Mouse (Mus musculus): ENCODE measurements around the gene Slc35b2.

Slc35b2 gene

GRCm38 (mm10) chr17:45563655-45564530, at the start of gene Slc35b2:
TSS of gene Slc35b2 (plus strand) at chr17:45563874.
- DNase-seq (ENCODE audit: low read depth, low spot score), result no peak

DNA sequence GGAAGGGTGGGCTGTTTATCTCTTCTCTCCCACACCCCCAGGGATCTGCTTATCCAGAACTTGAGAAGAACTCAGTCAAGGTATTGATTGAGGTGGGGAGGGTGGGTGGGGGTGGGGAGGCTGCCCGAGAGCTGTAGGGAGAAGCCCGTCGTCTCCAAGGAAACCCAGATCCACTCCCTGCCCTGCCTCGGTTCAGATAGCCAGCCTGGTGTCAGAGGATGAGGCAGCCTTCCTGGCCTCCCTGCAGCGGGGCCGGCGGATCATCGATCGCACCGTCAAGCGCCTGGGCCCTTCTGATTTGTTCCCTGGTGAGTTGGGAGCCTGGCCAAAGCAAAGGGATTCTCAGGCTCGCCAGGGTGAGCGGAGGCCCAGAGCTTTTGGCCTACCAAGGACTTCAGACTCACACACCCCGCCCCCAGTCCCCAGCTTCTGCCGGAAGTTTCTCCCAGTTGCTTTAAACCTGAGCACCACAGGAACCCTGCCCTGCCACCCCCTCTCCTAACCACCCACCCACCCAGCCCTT, 48.4 kb upstream of the Slc35b2 start:
- no peak for DNase-seq (ENCODE audit: low read depth, low spot score)

GRCm38 (mm10) chr17:45515806-45516205, 47.9 kb upstream of the Slc35b2 start:
- no peak for DNase-seq (ENCODE audit: low read depth, low spot score)

DNA sequence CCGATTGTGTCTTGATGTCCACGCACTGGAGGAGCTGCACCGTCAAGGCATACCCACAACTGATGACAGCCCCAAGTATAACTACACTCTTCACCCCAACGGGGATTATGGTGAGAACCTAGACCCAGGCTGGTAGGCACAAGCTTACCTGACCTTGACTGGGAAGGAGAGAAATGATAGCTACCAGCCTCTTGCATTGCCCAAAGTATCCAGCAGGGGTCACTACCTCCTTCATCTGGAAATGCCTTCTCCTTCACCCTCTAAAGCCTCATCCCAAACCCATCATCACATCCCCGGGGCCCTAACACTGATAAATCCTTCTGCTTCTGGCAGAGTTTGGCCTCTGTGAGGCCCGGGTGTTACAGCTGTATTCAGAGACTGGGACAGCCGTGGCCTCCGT, 47.2 kb upstream of the Slc35b2 start:
- peak; percentile 42 for DNase-seq (ENCODE audit: low read depth, low spot score)

GRCm38 (mm10) chr17:45517135-45517534, 46.5 kb upstream of the Slc35b2 start:
- no peak for DNase-seq (ENCODE audit: low read depth, low spot score)

DNA sequence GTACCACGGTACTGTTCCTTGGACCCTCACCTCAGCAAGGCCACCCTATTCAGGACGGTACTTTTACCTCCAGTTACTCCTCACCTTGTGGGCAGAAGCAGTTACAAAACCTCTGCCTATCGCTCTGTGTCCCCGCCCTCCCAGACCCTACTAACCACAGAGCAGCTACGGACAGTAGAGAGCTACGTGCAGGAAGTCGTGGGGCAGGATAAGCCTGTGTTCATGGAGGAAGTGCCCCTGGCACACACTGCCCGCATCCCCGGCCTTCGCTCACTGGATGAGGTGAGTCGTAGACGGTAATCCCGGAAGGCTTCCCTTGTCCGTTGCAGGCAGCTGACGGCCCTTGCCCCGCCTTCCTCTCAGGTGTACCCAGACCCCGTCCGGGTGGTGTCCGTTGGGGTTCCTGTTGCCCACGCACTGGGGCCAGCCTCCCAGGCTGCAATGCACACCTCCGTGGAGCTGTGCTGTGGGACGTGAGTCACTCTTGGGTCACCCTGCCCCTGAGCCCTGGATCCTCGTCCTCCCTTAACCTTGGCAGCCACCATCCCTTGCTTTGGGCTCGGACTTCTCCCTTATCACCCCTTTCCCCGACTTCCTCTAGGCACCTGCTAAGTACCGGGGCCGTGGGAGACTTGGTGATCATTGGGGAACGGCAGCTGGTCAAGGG, 46.0 kb upstream of the Slc35b2 start:
- DNase-seq (ENCODE audit: low read depth, low spot score), result no peak

DNA sequence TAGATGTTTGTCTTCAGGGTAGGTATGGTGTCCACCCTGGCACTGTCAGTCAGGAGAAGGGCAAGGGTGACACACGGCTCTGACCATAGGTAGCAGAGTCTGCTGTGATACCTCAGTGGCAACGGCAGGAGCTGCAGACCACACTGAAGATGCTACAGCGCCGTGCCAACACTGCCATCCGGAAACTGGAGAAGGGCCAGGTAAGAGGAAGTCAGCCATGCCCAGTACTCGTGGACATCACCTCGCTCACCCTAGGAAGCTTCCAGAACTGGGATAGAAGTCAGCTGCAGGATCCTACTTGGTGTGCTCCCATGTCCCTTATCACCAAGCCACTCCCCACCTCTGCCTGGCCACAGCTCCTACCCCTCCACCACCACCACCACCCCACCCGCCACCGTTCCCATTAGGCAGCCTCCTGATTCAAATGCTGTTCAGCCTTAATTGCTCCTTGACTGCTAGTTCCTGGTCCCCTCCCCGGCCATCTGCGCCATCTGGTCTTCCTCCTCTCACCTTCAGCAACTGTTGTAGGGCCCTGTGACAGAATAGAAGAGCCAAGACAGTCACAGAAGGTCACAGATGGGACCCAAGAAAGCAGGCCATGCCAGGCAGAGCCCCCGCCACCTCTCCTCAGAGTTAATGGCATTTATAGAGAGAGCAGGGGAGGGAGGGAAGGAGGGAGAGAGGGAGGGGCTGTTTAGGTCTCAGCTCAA, 44.8 kb upstream of the Slc35b2 start:
- no peak for DNase-seq (ENCODE audit: low read depth, low spot score)

DNA sequence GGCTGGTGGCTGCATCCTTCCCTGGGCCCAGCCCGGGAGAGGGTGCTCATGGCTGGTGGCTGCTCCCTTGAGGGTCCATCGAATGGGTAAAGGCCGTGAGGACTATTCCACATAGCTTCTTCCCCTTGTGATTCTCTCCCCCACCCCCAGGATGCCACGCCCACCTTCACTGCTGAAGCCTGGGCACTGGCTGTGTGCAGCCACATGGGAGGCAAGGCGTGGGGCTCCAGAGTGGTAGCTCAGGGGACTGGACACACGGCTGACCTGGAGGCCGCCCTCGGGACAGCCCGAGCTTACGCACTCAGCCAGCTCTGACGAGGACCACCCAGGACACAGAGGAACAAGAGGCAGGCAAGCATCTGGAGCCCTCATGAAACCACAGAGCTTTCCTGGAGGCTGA, 43.5 kb upstream of the Slc35b2 start:
- no peak for DNase-seq (ENCODE audit: low read depth, low spot score)

GRCm38 (mm10) chr17:45523263-45523662, 40.4 kb upstream of the Slc35b2 start, which contains the start of gene Tcte1:
TSS of gene Tcte1 (plus strand) at chr17:45523434.
- no peak for DNase-seq (ENCODE audit: low read depth, low spot score)

DNA sequence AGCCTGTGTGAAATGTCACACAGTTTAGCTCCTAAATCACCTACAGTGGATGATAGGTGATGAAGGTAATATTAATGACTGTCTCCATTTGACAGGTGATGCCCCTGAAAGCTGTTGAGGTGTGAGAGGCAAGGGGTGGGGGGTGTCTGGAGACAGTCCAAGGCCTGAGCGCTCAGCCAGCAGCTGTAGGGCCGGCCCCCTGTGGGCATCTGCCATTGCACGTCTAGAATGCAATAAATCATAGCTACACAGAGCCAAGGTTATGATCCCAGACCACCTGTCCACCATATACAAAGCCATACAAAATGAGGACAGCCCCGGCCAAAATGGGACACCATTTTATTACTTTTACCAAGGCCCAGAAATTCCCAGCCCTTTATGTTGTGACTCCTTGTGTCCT, 38.7 kb upstream of the Slc35b2 start:
- DNase-seq (ENCODE audit: low read depth, low spot score), result no peak

GRCm38 (mm10) chr17:45526571-45526970, 37.1 kb upstream of the Slc35b2 start:
- no peak for DNase-seq (ENCODE audit: low read depth, low spot score)

GRCm38 (mm10) chr17:45530346-45530782, 33.3 kb upstream of the Slc35b2 start:
- no peak for DNase-seq (ENCODE audit: low read depth, low spot score)

- DNase-seq (ENCODE audit: low read depth, low spot score), result no peak
Observed at GRCm38 (mm10) chr17:45532896-45533295, 30.8 kb upstream of the Slc35b2 start.

- no peak for DNase-seq (ENCODE audit: low read depth, low spot score)
Observed at GRCm38 (mm10) chr17:45536264-45536663, 27.4 kb upstream of the Slc35b2 start.

DNA sequence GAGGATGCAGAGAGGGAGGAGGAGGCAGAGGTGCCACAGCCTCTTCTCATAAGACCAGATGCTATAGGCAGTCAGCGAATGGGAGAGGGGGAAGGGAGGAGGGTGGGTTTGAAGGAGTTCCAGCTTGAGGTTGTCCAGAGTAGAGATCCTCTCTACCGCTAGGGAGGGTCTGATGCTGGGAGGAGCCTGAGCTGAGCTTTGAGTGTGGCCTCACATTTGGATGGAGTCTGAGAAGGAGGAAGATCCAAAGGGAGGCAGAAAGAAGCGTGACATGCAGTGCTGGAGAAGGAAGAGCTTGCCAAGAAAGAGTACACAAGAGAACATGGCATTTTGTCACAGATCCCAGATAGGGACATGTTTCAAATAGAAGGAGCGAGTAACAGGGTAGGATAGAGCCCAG, 25.3 kb upstream of the Slc35b2 start:
- no peak for DNase-seq (ENCODE audit: low read depth, low spot score)

- DNase-seq (ENCODE audit: low read depth, low spot score), result no peak
Observed at GRCm38 (mm10) chr17:45539664-45540063, 24.0 kb upstream of the Slc35b2 start.

GRCm38 (mm10) chr17:45542129-45542528, 21.5 kb upstream of the Slc35b2 start:
- DNase-seq (ENCODE audit: low read depth, low spot score), result no peak

- DNase-seq (ENCODE audit: low read depth, low spot score), result no peak
Observed at GRCm38 (mm10) chr17:45542705-45543104, 21.0 kb upstream of the Slc35b2 start.

DNA sequence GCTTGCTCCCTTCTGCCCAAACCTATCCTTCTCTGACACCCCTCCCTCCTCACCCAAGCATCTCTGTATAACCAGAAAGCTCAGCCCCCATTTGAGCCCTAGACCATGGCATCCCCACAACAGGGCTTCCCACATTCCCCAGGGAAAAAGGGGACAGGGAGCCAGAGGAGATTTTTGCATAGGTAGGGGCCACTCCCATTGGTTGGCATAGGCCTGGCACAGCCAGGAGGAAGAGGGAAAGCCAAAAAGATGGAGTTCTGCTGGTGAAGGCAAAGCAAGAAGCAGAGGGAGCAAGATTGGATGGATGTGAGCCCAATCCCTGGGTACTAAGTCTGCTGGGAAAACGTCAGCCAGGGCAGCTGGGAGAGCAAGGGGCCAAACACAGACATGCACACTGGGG, 20.6 kb upstream of the Slc35b2 start:
- no peak for DNase-seq (ENCODE audit: low read depth, low spot score)

DNA sequence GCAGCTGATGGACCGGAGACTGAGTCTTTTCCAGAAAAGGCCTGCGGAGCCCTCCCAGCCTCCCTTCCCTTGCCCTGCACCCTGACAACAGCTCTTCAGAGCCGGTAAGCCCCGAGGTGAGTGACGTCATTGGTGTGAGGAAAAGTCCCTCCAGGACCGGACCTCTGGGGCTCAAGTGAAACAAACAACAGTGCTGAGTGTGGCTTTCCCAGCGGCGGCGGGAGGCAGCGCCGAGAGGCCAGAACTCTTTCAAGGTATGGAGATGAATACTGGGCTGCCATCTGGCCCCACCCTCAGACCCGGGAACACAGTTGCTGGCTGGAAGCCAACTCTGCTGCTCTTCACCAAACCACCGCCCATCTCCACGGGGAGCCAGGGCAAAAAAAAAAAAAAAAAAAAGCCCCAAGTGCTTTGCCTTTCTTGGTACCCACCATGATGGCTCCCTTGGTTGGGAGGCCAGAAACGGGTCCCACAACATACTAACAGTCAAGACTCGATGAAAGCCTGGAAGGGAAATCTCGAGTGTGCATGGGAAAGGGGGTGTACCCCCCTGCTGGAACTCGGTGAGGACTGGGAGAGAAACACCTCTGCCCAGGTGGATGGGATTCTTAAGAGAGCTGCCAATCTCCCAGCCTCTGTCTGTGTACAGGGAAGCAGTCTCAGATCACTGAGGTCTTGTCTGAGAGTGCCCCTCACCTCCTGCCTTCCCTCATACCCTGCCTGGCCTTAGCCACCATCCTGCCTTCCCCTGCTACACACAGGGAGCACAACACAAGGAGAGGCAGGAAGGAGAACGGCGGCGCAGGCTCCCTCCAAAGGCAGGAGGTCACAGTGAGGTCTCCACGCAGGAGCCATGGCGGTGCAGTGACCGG, 19.4 kb upstream of the Slc35b2 start:
- no peak for DNase-seq (ENCODE audit: low read depth, low spot score)

DNA sequence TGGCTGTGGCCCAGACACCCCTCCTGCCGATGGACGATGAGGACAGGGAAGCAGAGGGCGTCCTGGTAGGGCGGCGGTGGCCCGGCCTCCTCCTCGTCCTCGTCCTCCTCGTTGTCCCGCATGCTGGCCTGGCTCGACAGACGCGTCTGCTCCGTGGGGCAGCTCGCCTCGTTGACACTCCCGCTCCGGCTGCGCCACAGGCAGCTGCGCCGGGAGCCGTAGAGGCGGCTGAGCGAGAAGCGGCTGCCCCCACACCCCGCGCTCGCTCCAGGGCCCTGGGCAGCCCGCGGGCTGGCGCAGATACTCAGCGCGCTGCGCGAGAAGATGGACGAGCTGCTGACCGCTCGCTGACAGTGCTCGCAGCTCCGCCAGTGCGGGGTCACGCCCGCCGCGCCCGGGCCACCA, 18.8 kb upstream of the Slc35b2 start:
- DNase-seq (ENCODE audit: low read depth, low spot score), result no peak
